Mouse (Mus musculus): ENCODE data around the gene Mrps12. TPM values are rescaled to one million over a fixed set of nuclear protein-coding genes. Genes with fewer than 3 reads are reported as not detected.

The Mrps12 gene
- 109 and 126 TPM in 2 replicates for polyA plus RNA-seq (2014; fragmentation: Nextera tagmentation; extraction: Ambion mirVana)

DNA sequence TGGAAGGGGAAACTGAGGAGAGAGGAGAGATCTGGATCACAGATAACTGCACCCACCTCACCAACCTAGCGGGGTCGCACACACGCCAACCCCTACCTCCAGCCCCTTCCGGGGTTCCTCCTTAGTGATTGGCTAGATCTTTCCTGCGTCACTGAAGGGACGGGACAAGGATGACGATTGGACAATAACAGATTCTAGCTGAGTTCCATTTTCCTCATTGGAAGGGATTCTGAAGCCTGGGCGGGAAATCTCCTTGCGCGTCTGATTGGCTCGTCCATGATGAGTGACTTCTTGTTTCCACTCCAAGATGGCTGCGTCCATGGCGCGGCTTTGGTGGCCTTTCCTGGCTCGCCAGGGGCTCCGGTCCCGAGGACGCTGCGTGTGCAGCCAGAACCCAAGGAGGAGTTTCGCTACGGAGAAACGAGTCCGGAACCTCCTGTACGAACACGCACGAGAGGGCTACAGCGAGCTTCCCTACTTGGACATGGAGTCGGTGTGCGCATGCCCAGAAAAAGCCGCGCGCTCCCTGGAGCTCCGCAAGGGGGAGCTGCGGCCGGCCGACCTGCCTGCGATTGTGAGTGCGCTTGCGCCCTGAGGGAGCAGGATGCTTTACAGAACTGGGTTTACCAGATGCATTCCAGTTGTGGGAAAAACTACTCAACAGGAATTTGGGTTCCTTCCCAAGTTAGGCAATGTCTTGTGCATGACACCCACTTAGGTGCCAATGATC is at the start of gene Mrps12, which contains the start of gene Sars2:
Gene Mrps12, minus strand, starts transcription at position 112 of the 730 bp plus-strand sequence.
Gene Sars2, plus strand, starts transcription at position 284 of the 730 bp plus-strand sequence.
- Histone ChIP-seq H3K4me1 (ENCODE audit: control insufficient read depth, insufficient read depth, low read length) (0 out of 2 replicates have a peak, but pooled peaks cover 10% of the 10 kb centered on the region), H3K4me3 (ENCODE audit: low read depth, low read length) (peak within 1 kb of the TSS; percentile 53)
- peak; percentile 98 for ATAC-seq (ENCODE audit: low read depth)

DNA sequence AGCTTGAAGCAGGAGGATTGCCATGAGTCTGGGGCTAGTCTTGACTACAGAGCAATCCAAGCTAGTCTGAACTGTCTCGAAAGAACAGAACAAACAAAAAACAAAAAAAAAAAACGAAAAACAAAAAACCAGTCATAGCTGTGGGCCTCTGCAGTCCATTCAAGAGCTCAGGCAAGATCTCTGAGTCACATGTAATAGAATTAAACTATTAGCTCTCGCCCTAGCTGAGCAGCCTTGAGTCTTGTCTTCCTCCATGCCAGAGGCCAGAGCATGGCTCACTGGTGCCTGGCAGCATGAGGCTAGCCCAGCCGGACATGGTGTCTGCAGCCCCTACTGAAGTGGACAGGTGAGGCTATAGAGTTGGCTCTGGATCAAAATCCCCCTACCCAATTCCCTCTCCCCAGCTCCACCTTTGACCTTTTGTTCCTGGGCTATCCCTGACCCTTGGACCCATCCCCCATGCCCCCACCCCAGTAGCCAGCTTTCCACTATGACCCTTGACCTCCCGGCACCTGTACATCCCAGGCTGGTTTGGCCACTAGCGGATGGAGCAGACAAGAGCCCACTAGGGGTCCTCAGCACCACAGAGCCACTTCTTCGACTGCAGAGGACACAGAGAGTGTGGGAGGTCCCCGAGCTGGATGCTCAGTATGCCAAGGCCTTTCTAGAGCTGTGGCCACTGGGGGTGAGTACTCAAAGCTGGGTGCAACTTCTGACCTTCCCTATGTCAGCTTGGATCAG is 48.6 kb upstream of the Mrps12 start:
- Histone ChIP-seq H3K4me1 (ENCODE audit: control insufficient read depth, insufficient read depth, low read length) (no peaks in the 10 kb centered on the region), H3K27me3 (ENCODE audit: control insufficient read depth, insufficient read depth, low read length) (no peaks in the 10 kb centered on the region), H3K4me3 (ENCODE audit: low read depth, low read length) (no peak overlapping the region), H3K27ac (ENCODE audit: low read depth, low read length) (no peak overlapping the region), H3K36me3 (ENCODE audit: control insufficient read depth, insufficient read depth, low read length) (peaks cover 4% of the 10 kb centered on the region; the same call in 1 of the 2 replicates), H3K9ac (replicated peaks; ENCODE audit: low read depth, low read length) (no peak overlapping the region), H3K9me3 (ENCODE audit: control insufficient read depth, low read length) (no peaks in the 10 kb centered on the region), H3K4me2 (ENCODE audit: low read depth, low read length) (no peak overlapping the region)
- 58% methylated on average over 8 of the region's 8 CpGs for WGBS
- ATAC-seq (ENCODE audit: low read depth) = no peak

More for the DNA sequence above, at the start of gene Mrps12, which contains the start of gene Sars2:
- H3K36me3 ChIP-seq (ENCODE audit: control insufficient read depth, insufficient read depth, low read length) = 0 out of 2 replicates have a peak, but pooled peaks cover 2% of the 10 kb centered on the region
- H3K27ac ChIP-seq (ENCODE audit: low read depth, low read length) = peak within 1 kb of the TSS; percentile 66
- WGBS = under 1% methylated on average over 39 of the region's 39 CpGs
- H3K9ac ChIP-seq (replicated peaks; ENCODE audit: low read depth, low read length) = peak within 1 kb of the TSS; percentile 58
- H3K4me2 ChIP-seq (ENCODE audit: low read depth, low read length) = peak within 1 kb of the TSS; percentile 63
- H3K27me3 ChIP-seq (ENCODE audit: control insufficient read depth, insufficient read depth, low read length) = no peaks in the 10 kb centered on the region
- no peaks in the 10 kb centered on the region for H3K9me3 ChIP-seq (ENCODE audit: control insufficient read depth, low read length)

DNA sequence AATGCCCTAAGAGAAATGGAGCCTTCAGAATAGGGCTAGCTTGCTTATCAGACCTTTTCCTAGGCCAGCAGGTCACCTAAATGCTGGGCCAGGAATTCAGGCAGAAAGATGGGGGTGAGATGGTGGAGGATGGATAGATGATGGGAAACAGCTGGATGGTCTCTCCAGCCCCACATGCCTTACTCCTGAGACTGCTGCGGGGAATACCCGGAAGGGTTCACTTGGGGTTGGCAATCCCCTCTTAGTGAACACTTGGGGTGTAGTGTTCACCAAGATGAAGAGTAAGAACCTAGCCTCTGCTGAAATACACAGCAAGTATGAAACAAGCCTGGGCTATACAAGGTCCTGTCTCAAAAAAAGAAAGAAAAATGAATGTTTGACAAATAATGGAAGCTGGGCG is 47.6 kb upstream of the Mrps12 start:
- no peak for ATAC-seq (ENCODE audit: low read depth)
- Histone ChIP-seq H3K4me2 (ENCODE audit: low read depth, low read length) (no peak overlapping the region), H3K27me3 (ENCODE audit: control insufficient read depth, insufficient read depth, low read length) (no peaks in the 10 kb centered on the region), H3K4me1 (ENCODE audit: control insufficient read depth, insufficient read depth, low read length) (no peaks in the 10 kb centered on the region), H3K4me3 (ENCODE audit: low read depth, low read length) (no peak overlapping the region), H3K9ac (replicated peaks; ENCODE audit: low read depth, low read length) (no peak overlapping the region), H3K36me3 (ENCODE audit: control insufficient read depth, insufficient read depth, low read length) (peaks cover 4% of the 10 kb centered on the region; the same call in 1 of the 2 replicates), H3K9me3 (ENCODE audit: control insufficient read depth, low read length) (no peaks in the 10 kb centered on the region), H3K27ac (ENCODE audit: low read depth, low read length) (no peak overlapping the region)
- 88% methylated on average over 3 of the region's 3 CpGs for WGBS

DNA sequence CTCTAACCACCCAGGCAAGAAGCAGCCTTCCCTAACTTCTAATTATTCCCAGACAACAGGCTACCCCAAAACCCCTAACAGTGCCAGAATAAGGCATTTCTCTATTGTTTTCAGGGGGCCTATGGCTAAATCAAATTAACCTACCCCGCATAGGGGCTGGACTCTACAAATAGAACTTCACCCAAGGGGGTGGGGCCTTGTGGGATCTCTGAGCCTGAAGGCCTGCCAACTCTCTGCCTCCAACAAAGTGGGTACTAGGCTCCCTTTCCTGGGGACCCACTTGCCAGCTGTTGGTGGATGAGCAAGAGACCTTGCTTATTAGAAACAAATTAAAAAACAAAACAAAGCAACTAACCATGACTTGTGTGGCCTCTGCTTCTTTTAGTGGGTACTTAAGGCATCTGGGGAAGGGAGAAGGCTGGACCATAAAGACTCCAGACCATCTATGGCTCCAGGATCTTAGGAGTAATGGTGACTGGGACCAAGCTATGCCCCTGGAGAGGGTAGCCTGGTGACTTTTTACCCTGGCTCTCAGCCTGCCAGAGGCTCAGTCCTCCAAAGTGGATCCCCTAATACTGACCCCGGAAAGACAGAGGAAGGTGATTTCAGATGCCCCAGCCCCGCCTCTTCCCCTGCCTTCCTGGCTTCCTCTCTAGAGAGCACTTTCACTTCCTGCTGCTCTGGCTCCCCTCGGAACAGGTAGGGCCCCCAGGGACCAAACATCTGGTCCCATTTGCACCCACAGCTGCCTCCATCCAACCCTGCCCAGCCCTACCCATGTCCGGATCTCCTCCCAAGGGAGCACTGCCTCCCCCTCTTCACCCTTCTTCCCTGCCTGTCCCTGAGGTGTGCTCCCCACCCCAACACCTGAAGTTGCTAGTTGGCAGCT is 46.9 kb upstream of the Mrps12 start, which contains the start of gene Rinl:
Gene Rinl, plus strand, starts transcription at position 663 of the 889 bp plus-strand sequence.
- Histone ChIP-seq H3K4me2 (ENCODE audit: low read depth, low read length) (no peak within 1 kb of the TSS), H3K9me3 (ENCODE audit: control insufficient read depth, low read length) (no peaks in the 10 kb centered on the region), H3K27ac (ENCODE audit: low read depth, low read length) (no peak within 1 kb of the TSS), H3K27me3 (ENCODE audit: control insufficient read depth, insufficient read depth, low read length) (no peaks in the 10 kb centered on the region), H3K36me3 (ENCODE audit: control insufficient read depth, insufficient read depth, low read length) (peaks cover 4% of the 10 kb centered on the region; the same call in 1 of the 2 replicates), H3K9ac (replicated peaks; ENCODE audit: low read depth, low read length) (no peak within 1 kb of the TSS), H3K4me3 (ENCODE audit: low read depth, low read length) (no peak within 1 kb of the TSS), H3K4me1 (ENCODE audit: control insufficient read depth, insufficient read depth, low read length) (no peaks in the 10 kb centered on the region)
- no peak for ATAC-seq (ENCODE audit: low read depth)
- 83% methylated on average over 5 of the region's 5 CpGs for WGBS

DNA sequence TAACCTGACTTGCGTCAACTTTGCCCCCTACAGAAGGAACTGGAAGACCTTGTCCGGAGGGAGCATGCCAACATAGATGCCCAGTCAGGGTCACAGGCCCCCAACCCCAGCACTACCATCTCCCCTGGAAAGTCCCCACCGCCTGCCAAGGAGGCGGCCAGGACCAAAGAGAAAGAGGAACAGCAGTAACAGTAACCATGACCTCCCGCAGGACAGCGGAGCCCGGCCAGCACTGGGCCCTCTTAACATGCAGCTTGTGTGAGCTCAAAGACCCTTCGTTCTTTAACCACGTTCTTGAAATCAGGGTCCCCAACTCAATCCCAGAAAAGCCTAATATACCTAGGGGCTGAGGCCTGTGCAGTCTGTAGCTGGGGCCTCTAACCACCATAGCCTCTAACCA is 46.3 kb upstream of the Mrps12 start:
- no peak overlapping the region for H3K4me3 ChIP-seq (ENCODE audit: low read depth, low read length)
- peaks cover 4% of the 10 kb centered on the region; the same call in 1 of the 2 replicates for H3K36me3 ChIP-seq (ENCODE audit: control insufficient read depth, insufficient read depth, low read length)
- H3K9me3 ChIP-seq (ENCODE audit: control insufficient read depth, low read length) = no peaks in the 10 kb centered on the region
- no peak overlapping the region for H3K4me2 ChIP-seq (ENCODE audit: low read depth, low read length)
- H3K27me3 ChIP-seq (ENCODE audit: control insufficient read depth, insufficient read depth, low read length) = no peaks in the 10 kb centered on the region
- no peaks in the 10 kb centered on the region for H3K4me1 ChIP-seq (ENCODE audit: control insufficient read depth, insufficient read depth, low read length)
- 90% methylated on average over 9 of the region's 9 CpGs for WGBS
- no peak overlapping the region for H3K27ac ChIP-seq (ENCODE audit: low read depth, low read length)
- ATAC-seq (ENCODE audit: low read depth) = no peak
- H3K9ac ChIP-seq (replicated peaks; ENCODE audit: low read depth, low read length) = no peak overlapping the region

DNA sequence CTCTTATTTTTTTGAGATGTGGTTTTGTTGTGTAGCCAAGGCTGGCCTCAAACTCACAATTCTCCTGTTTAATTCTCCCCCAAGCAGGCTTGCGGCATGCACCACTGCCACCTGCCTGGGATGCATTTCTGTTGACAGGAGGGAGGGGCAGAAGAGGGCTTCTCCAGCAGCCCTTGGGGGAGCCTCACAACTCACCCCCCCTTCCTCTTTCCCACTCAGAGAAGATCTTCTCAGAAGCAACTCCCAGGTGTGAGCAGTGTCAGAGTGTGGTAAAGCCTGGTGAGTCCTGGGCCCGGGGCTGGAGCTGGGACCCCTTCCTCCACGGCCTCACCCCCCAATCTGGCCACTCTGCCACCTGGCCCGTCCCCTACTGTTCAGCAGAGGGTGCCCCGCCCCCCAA is 43.5 kb upstream of the Mrps12 start:
- H3K4me1 ChIP-seq (ENCODE audit: control insufficient read depth, insufficient read depth, low read length) = no peaks in the 10 kb centered on the region; the same call in 1 of the 2 replicates
- no peaks in the 10 kb centered on the region for H3K9me3 ChIP-seq (ENCODE audit: control insufficient read depth, low read length)
- H3K36me3 ChIP-seq (ENCODE audit: control insufficient read depth, insufficient read depth, low read length) = peaks cover 4% of the 10 kb centered on the region; the same call in 1 of the 2 replicates
- 81% methylated on average over 5 of the region's 5 CpGs for WGBS
- H3K27ac ChIP-seq (ENCODE audit: low read depth, low read length) = no peak overlapping the region
- H3K9ac ChIP-seq (replicated peaks; ENCODE audit: low read depth, low read length) = no peak overlapping the region
- no peak overlapping the region for H3K4me3 ChIP-seq (ENCODE audit: low read depth, low read length)
- ATAC-seq (ENCODE audit: low read depth) = no peak
- no peaks in the 10 kb centered on the region for H3K27me3 ChIP-seq (ENCODE audit: control insufficient read depth, insufficient read depth, low read length)
- no peak overlapping the region for H3K4me2 ChIP-seq (ENCODE audit: low read depth, low read length)

DNA sequence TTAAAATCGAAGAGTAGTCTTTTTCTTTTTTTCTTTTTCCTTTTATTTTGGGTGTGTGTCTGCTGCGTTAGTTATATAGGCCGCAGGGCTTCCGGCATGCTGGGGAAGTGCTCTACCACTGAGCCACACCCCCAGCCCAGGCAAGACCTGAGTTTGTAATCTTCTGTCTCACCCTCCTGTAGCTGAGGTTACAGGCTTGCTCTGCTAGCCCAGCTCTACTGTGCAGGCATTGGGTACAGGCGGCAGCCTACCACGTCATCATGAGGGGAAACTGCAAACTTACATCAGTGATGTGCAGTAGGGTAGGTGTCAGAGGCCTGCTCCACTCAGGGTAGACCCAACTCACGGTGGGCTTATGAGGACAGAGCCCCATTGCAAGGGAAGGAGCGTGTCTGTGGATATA is 39.6 kb upstream of the Mrps12 start:
- H3K9me3 ChIP-seq (ENCODE audit: control insufficient read depth, low read length) = no peaks in the 10 kb centered on the region
- no peak overlapping the region for H3K4me2 ChIP-seq (ENCODE audit: low read depth, low read length)
- no peak overlapping the region for H3K27ac ChIP-seq (ENCODE audit: low read depth, low read length)
- no peak for ATAC-seq (ENCODE audit: low read depth)
- WGBS = 93% methylated on average over 8 of the region's 8 CpGs
- H3K9ac ChIP-seq (replicated peaks; ENCODE audit: low read depth, low read length) = no peak overlapping the region
- no peak overlapping the region for H3K4me3 ChIP-seq (ENCODE audit: low read depth, low read length)
- H3K4me1 ChIP-seq (ENCODE audit: control insufficient read depth, insufficient read depth, low read length) = no peaks in the 10 kb centered on the region; the same call in 1 of the 2 replicates
- 0 out of 2 replicates have a peak, but pooled peaks cover 4% of the 10 kb centered on the region for H3K36me3 ChIP-seq (ENCODE audit: control insufficient read depth, insufficient read depth, low read length)
- H3K27me3 ChIP-seq (ENCODE audit: control insufficient read depth, insufficient read depth, low read length) = no peaks in the 10 kb centered on the region

DNA sequence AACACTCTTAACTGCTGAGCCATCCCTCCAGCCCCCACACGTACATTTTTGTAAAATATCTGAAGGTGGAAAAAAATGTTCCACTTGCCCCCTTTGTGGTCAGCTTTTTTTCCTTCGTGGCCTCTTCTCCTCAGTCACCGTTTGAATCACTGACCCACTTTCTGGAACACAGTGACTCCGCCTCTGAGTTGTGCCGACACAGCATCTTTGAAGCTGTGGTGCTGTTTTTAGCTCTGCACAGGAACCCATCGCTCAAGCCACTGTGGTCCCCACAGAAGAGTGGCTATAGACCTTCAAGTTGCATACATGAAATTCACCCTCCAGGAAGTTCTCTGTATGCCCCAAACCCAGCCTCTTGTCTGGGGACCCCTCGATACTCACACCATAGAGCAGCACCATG is 39.2 kb upstream of the Mrps12 start:
- WGBS = 83% methylated on average over 7 of the region's 7 CpGs
- Histone ChIP-seq H3K4me1 (ENCODE audit: control insufficient read depth, insufficient read depth, low read length) (no peaks in the 10 kb centered on the region; the same call in 1 of the 2 replicates), H3K27me3 (ENCODE audit: control insufficient read depth, insufficient read depth, low read length) (no peaks in the 10 kb centered on the region), H3K4me2 (ENCODE audit: low read depth, low read length) (no peak overlapping the region), H3K27ac (ENCODE audit: low read depth, low read length) (no peak overlapping the region), H3K9me3 (ENCODE audit: control insufficient read depth, low read length) (no peaks in the 10 kb centered on the region), H3K36me3 (ENCODE audit: control insufficient read depth, insufficient read depth, low read length) (0 out of 2 replicates have a peak, but pooled peaks cover 4% of the 10 kb centered on the region), H3K4me3 (ENCODE audit: low read depth, low read length) (no peak overlapping the region), H3K9ac (replicated peaks; ENCODE audit: low read depth, low read length) (no peak overlapping the region)
- no peak for ATAC-seq (ENCODE audit: low read depth)

Data from neural tube, embryonic 14.5 days (tissue).